Mouse (Mus musculus): Measurements from ENCODE around the gene Ror2.
"Not testable (repeated sequence)": the region's sequence is repeated elsewhere in the genome, so short reads cannot be mapped to it uniquely, and the experiment has no call there.

Ror2 gene

DNA sequence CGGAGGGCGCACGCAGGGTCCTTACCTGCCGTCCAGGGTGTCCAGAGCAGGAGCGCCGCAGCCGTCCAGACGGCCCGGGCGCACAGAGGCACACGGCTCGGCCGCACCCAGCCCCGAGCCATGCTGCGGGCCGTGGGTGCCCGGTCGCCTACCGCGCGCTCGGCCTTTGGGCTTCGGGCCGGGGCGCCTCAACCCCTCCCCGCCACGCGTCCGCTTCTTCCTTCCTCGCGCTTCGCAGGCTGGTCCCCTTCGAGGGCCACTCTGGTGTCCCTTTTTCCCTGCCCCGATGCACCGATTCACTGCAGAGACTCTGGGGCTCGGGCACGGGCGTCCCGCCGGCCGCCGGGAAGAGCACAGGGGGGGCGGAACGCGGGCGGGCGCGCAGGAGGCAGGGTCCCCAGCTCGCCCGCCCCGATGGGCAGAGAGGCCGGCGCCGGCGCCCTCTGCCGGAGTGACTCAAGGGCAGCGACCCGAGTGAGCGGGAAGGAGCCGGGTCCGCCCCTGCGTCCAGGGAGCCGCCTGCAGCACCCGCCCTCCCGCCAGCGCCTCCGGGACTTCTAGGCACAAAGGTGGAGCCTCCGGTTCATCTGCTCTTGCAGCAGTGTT lies at the start of gene Ror2:
Gene Ror2, minus strand, starts transcription at position 369 of the 606 bp plus-strand sequence.
- DNase-seq (ENCODE audit: low read depth): no peak

- no peak for DNase-seq (ENCODE audit: low read depth)
These were observed 47.8 kb upstream of the Ror2 start for GRCm38 (mm10) chr13:53333769-53334168.

DNA sequence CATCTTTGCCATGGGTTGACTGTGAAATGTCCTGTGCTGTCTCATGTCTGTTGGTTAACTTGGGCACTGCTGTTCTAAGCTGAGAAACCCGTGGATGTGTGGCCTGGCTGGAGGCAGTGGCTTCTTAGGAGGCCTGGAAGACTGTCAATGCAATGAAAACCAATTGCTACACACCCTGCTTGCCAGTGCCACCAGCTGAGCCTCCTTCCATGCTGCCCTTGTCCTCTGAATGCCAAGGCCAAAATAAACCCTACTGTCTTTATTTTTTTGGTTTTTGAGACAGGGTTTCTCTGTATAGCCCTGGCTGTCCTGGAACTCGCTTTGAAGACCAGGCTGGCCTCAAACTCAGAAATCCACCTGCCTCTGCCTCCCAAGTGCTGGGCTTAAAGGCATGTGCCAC lies 44.3 kb upstream of the Ror2 start:
- DNase-seq (ENCODE audit: low read depth): no peak

DNA sequence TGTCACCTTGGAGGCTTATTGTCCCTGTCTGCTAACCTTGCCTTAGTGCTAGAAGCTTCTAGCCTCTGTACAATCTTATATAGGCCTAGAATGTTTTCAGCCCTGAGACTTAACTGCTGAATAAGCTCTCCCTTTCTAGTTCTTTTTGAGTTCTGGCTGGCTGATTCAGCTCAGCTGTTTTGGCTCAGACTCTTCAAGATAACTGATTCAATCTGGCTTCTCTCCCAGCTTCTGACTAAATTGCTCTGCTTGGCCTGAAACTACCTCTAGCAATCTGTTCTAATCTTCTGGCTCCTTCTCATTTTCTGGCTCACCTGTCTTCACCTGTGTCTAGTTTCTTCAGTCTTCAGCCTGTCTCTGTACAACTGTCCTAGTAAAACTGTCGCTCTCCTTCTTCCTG lies 39.6 kb upstream of the Ror2 start:
- no peak for DNase-seq (ENCODE audit: low read depth)

- no peak for DNase-seq (ENCODE audit: low read depth)
These were observed 37.7 kb upstream of the Ror2 start for GRCm38 (mm10) chr13:53323661-53324060.

GRCm38 (mm10) chr13:53320899-53321298 lies 35.0 kb upstream of the Ror2 start:
- no peak for DNase-seq (ENCODE audit: low read depth)

- no peak for DNase-seq (ENCODE audit: low read depth)
These were observed 30.8 kb upstream of the Ror2 start for GRCm38 (mm10) chr13:53316515-53317295.

DNA sequence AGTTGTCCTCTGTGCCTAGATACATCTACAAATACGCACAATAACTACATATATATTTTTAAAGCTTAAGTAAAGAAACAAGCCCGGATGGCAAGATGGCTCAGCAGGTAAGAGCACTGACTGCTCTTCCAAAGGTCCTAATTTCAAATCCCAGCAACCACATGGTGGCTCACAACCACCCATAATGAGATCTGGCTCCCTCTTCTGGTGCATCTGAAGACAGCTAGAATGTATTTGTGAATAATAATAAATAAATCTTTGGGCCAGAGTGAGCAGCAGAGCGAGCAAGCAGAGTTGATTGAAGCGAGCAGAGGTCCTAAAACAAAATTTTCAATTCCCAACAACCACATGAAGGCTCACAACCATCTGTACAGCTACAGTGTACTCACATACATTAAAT lies 29.8 kb upstream of the Ror2 start:
- DNase-seq (ENCODE audit: low read depth): not testable (repeated sequence)

GRCm38 (mm10) chr13:53310442-53310841 lies 24.5 kb upstream of the Ror2 start:
- no peak for DNase-seq (ENCODE audit: low read depth)

- DNase-seq (ENCODE audit: low read depth): no peak
These were observed 23.8 kb upstream of the Ror2 start for GRCm38 (mm10) chr13:53309661-53310160.

DNA sequence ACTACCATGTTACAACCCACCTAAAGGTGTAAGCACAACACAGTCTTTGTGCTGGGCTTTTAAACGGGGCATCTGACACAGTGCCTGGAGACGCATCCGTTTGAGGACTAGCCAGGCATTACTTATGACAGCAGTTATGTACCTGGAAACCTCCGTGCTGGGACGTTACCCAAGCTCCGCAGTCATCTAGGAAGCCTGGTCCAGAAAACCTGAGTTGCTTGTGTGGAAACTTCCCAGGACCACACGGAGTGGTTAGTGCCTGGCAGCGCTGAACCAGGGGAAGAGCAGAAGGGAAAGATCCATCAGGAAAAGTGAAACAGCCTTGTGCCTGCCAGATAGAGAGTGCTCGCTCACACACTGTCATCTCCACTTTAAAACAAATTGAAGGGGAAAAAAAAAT lies 23.2 kb upstream of the Ror2 start:
- no peak for DNase-seq (ENCODE audit: low read depth)

DNA sequence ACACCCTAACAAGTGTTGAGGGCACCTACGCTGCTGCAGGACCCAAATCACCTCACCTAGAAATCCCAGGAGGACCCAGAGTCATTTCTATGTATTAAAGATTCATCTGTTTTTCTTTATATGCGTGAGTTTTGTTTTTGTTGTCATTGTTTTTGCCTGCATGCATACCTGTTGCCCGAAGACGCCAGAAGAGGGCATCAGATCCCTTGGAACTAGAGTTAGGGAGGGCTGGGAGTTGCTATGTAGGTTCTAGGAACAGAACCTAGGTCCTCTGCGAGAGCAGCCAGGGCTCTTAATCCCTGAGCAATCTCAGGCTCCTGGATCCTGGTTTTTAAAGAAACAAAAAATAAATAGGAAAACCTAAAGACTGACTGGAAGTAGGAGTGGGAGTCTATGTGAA lies 20.9 kb upstream of the Ror2 start:
- DNase-seq (ENCODE audit: low read depth): no peak

DNA sequence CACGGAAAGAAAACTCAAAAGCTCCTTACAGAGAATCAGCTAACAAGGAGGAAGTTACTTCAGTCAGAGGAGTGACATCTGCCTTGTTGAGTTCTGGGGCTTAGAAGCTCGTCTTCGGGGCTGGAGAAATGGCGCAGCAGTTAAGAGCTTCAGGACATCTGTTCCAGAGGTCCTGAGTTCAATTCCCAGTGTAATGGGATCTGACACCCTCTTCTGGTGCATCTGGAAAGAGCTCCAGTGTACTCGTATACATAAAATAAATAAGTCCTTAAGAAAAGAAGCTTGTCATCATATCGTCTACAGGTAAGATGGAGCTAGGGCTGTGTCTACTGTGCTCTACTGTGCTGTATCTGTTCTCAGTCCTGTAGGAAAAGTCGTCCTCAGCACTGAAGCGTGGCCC lies 19.3 kb upstream of the Ror2 start:
- no peak for DNase-seq (ENCODE audit: low read depth)

- no peak for DNase-seq (ENCODE audit: low read depth)
These were observed 16.8 kb upstream of the Ror2 start for GRCm38 (mm10) chr13:53302688-53303087.

- no peak for DNase-seq (ENCODE audit: low read depth)
These were observed 7.1 kb upstream of the Ror2 start for GRCm38 (mm10) chr13:53293065-53293464.

- no peak for DNase-seq (ENCODE audit: low read depth)
These were observed 6.3 kb upstream of the Ror2 start for GRCm38 (mm10) chr13:53292244-53292643.

DNA sequence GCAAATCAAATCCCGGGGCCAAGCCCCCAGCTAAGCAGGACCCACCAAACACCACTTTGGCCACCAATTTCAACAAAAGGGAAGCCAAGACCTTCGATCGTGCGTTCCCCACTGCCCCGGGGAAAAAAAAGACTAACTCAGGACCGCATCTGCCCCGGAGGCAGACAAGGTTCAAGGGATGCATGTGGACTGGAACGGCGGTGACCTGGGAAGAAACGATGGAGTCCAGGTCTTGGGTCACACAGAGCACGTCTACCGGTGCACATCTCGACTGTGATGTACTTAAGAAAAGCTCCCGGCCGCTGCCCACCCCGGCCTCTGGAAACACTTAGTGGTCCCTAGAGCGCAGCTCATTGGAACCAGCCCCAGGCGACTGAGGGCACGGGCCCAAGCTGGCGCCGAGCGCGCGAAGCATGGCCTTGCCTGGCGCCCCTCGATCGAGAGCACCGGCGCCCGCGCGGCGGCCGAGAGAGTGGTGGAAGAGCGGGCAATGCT lies 616 bp downstream of the Ror2 start:
- DNase-seq (ENCODE audit: low read depth): no peak

DNA sequence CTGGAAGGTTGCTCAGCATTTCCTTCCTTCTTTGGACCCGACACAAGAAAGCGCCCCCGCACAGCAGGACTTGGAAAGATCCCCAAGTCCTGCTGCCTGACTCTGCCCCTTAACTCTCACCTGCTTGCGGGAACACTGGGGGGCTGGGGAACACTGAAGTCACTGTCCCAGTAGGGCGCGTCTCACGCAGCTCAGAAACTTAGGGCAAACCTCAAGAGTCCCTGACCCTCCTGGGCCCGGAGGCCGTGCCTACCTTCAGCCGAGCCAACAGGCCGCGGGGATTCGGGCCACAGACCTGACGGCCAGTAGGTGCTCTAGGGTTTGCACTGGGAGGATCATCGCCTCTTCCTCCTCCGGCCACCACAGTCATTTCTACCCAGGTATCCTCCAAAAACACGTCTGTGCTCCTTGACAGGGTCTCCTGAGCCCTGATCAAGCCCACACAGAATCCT lies 1.2 kb downstream of the Ror2 start:
- no peak for DNase-seq (ENCODE audit: low read depth)

GRCm38 (mm10) chr13:53281604-53282396 lies 4.1 kb downstream of the Ror2 start:
- no peak for DNase-seq (ENCODE audit: low read depth)

DNA sequence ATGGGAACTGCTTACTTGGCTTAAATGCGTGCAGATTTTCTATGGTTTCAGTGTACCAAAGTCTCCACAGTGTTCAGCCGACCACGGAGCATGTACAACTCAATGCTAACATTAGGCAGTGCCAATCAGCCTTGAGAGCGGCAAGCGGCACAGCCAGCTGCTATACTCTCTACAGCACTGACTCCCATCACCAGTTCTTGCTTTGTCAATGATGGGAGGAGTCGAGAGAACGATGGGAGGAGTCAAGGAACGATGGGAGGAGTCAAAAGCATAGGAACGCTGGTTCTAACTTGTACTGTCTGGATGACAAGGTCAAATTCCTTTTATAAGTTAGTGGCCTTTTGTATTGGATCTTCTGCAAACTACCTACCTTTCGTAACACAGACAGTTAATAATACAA lies 7.0 kb downstream of the Ror2 start:
- DNase-seq (ENCODE audit: low read depth): no peak

DNA sequence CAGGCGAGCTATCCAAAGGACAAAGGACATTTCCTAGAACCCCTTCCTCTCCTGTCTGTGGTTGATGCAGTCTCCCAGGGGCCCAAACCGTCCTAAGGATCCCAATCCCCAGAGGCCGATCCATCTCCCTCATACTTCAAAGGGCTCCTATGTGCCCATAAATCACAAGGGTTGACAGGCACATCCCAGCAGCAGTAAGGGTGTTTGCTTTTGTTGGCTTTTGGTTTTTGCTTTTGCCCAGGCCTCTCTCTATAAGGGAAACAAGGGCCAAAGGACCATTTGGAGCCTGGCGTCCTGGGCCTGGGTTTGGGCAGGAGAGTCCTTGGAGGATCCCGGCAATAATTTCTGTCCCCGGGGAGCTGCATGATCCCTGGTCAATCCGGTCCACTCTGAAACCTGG lies 9.5 kb downstream of the Ror2 start:
- no peak for DNase-seq (ENCODE audit: low read depth)

DNA sequence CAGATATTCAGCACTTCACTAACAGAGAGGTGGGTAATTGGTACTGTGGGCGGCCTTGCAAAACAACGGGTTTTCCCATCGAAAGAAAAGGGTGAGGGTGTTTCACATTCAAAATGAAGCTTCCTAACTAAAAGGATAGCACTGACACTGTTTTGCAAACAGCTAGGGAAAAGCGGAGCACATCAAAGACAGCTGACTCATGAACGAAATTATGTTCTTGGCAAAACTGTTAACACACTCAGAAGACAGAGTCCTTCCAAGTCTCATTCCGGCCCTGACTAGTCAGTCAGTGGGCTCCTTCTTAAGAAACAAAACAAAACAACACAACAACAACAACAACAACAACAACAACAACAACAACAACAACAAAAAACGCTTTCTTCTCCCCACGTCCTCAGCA lies 10.1 kb downstream of the Ror2 start:
- DNase-seq (ENCODE audit: low read depth): no peak

- no peak for DNase-seq (ENCODE audit: low read depth)
These were observed 11.2 kb downstream of the Ror2 start for GRCm38 (mm10) chr13:53274771-53275170.

All from c-Kit-positive CD71-negative TER-119-negative erythroid progenitor cells, embryonic 14.5 days (primary cell).